Mouse (Mus musculus) heart, adult 11 months (tissue): ENCODE results near the gene Col1a2.

Experiments
- DNase-seq: peaks from one replicate; pipeline ENCODE4 v3.0.0; 2022

Col1a2 gene

GRCm38 (mm10) chr6:4504603-4505131 is at the start of gene Col1a2:
Gene Col1a2, plus strand, starts transcription at chr6:4504814.
- no peak for DNase-seq

DNA sequence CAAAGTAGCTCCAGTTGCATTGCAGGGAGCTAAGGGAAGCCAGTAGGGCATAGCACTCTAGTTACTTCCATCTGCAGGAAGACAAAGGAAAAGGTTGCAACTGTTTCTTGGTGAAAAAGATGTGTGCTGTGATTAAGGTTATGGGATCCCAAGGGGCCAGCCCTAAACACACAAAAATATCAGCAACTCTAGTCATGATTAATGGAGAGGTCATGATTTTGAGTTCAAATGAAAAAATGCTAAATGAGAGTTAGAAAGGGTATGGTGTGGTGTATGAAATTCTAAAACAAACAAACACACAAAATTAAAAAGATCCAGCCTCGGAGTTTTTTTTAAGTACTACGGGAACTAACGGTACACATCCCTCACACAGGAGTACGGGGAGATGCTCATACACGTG is 49.1 kb upstream of the Col1a2 start:
- DNase-seq: no peak

DNA sequence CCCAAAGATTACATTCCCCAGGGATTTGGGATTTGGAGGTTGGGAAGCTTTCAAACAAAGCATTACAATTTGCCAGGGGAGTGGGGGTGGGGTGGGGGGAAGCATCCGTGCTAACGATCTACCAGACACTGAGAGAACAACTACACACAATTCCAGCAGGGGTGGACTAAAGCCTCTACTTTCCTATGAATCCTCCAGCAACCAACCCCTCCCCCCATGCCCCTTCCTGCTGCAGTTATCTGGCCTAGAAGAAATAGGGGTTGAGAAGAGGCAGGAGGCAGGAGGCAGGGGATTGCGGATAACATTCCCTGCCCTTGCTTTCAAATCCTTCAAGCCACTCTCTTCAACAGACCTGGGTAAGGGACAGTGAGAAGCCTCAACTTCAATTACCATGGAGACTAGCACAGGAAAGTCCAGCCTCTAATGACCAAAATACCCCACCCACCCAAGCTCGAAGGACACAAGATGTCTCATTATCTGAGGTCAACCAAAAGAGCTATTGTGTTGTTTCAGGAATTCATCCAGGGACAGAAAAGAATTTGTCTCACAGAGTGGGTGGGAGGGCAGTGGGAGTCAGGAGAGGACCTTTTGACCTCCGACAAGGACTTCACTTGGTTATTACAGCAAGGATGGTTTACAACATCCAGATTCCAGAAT is 48.5 kb upstream of the Col1a2 start:
- peak; percentile 91 for DNase-seq

GRCm38 (mm10) chr6:4456691-4457447 is 47.7 kb upstream of the Col1a2 start:
- DNase-seq: peak; percentile 94

GRCm38 (mm10) chr6:4457555-4457996 is 47.0 kb upstream of the Col1a2 start:
- peak; percentile 97 for DNase-seq

DNA sequence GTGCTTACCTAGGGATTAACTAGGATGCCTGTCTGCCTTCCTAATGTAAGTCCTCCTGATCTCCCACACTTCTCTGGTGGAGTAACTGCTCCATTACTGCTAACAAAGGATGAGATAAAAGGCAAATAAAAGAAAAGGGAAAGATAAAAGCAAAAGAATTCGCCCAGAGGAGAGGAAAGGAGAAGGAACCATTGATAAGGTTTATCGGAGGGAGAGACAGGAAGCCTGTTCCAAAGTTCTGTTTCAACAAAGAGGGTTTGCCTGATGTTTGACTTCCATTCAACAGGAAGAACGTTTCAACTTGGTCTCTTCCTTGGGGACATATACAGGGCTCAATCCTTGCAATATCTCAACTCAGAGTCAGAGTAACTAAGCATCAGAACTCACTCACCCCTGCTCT is 39.3 kb upstream of the Col1a2 start:
- no peak for DNase-seq

DNA sequence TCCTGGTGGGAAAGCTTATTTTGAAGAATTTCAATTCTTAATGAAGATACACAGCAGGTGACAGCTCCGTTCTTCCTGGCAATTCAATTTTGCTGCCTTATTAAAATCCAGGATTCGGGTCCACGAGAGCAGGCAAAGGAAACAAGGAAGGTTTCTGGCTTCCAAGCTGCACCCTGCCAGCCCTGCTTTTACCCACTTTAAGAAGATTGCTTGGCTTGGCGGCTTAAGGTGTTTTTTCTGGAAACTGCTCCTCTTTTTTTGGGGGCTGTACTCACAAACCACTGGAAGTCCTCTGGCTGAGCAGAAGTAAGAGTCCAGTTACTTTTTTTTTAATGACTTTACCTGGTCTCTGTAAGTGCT is 21.1 kb upstream of the Col1a2 start:
- peak; percentile 90 for DNase-seq

DNA sequence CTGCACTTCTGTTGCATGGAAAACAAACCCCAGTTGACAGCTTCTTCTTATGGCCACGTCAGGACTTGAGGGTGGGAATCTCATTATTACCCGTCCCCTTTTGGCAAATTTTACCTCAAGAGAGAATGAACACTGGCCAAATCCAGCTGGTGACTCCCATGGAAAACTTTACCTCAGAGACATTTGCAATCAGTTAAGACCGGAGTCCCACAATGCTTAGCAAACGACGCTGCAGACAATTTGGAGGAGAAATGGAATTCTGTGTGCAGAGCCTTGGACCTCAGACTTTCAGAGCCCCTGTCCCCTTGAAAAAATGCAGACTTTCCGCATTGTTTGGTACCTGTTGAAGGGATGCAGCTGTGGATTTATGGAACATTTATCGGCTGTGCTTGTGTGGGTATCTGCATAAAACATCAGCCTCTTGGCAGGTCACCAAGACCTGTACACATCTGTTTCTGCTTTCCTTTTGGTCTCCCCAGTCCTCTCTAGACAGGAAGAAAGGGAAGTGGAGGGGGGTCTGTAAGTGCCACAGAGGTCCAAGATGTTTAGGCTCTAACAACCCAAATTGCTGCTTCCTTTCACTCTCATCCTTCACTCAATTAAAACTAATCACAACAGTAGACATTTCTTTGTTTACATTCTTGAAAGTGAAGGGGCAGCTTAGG is 20.5 kb upstream of the Col1a2 start:
- peak; percentile 94 for DNase-seq

DNA sequence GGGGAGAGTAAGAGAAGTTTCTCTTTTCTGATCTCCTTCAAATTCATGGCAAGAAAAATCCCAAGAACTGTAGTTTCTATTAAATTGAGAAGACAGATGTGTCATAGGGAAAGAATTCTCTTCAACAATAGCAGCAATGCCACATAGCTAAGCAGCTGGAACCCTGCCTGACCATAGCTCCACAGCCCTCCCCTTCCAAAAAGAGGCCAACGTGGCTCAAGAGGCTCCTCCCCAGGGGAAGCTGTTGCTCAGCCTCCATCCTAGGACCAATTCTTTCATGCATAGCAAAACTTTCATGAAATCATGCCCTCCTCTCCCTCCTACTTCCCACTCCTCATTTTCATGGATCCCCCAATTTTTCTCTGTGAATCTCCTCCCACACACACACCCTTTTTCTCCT is 16.3 kb upstream of the Col1a2 start:
- DNase-seq: peak; percentile 98

GRCm38 (mm10) chr6:4488966-4489365 is 15.6 kb upstream of the Col1a2 start:
- peak; percentile 86 for DNase-seq

GRCm38 (mm10) chr6:4489366-4490245 is 15.0 kb upstream of the Col1a2 start:
- DNase-seq: peak; percentile 98

DNA sequence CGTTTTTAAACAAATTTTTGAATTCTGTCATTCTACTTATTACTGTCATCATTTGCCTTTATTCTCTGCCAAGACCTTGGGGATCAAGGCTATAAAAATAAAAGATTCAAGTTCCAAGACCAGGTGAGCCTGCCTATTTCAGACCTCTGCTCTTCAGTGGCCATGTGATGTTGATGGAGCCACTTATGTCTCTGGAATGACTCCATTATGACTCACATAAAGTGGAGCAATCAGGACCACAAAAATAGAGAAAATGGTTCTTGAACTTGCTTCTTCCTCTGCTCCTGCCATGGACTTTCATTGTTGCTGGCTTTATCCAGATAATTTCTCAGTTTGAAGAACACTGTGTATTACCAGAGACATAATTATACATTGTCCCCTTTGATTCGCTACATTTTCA is 10.9 kb upstream of the Col1a2 start:
- no peak for DNase-seq

GRCm38 (mm10) chr6:4496428-4496827 is 8.2 kb upstream of the Col1a2 start:
- DNase-seq: no peak

DNA sequence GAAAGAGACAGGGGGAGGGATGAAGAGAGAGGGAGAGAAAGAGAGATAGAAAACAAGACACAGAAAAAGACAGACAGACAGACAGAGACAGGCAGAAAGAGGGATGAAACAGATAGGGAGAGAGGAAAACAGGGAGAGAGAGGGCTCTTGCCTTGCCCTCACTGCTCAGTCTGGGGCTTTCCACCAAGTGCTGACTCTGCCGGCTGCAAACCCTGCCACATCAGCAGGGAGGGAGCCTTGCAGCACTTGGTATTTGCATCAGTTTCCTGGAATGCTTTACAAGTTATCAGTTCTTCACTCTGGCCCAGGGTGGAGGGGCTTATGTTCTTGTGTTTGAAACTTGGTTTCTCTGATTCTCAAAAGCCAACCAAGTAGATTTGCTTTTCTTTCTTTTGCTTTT is 1.5 kb upstream of the Col1a2 start:
- peak; percentile 92 for DNase-seq

GRCm38 (mm10) chr6:4505158-4505997 is 764 bp downstream of the Col1a2 start:
- peak; percentile 99 for DNase-seq

DNA sequence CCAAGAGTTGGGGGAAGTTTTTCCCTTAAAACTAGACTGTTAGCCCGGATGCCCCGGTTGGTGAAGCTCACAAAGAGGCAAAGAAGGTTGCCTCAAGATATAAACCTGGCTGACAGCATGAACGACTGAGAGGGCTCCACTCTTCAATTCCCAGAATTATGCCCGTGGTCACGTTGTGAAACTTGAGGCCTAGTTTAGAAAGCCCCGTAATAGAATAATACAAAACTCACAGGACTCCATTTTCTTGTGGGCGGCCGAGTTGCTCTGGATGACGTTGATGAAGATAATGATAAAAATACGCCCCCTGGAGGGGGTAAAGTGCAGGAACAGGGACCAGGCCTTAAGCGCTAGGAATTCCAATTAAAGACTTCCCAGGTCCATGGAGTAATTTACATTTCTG is 1.5 kb downstream of the Col1a2 start:
- no peak for DNase-seq

- DNase-seq: no peak
Measured at GRCm38 (mm10) chr6:4506791-4507190, 2.2 kb downstream of the Col1a2 start.

DNA sequence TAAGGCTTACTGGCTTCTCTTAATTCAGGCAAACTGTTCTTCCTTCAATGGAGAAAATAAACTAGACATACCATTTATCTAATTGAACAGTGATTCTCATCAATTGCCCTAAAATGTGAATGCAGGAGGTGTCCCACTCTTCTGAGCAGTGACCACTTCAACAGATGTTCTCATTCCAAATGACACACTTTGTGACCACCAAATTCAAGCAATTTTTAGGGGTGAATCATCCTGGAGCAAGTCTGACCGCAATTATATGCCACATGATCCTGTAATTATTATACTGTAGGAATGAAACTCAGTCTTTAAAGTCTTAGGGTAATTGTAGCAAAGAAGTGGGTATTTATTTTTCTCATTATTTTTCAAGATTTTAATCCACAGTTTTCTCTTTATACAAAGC is 2.7 kb downstream of the Col1a2 start:
- no peak for DNase-seq

GRCm38 (mm10) chr6:4508279-4508678 is 3.7 kb downstream of the Col1a2 start:
- DNase-seq: no peak

- DNase-seq: no peak
Measured at GRCm38 (mm10) chr6:4509395-4509794, 4.8 kb downstream of the Col1a2 start.

- DNase-seq: no peak
Measured at GRCm38 (mm10) chr6:4514671-4515070, 10.1 kb downstream of the Col1a2 start.

DNA sequence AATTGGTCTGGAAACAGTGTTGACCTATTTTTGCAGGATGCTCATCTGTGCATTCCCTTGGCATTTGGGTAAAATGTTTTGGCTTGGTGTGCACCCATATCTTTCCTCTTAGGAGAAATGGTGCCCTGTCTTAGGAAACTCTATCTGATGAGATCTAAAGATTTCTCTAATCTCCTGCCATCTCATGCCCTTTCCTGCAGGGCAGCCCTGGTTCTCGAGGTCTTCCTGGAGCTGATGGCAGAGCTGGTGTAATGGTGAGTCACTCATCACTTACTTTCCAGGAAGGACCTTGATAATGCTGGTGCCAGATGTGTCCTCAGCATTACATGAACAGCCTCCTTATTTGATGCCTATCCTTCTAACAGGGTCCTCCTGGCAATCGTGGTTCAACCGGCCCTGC is 16.4 kb downstream of the Col1a2 start:
- DNase-seq: no peak
